Mouse (Mus musculus): ENCODE results near the gene Pik3c2b. TPM values are rescaled to one million over a fixed set of nuclear protein-coding genes. Genes with fewer than 3 reads are reported as not detected.

Pik3c2b gene
- polyA plus RNA-seq, 2 experiments: 0.48 to 0.76 TPM

GRCm38 (mm10) chr1:133132388-133133326, 87.2 kb downstream of the Pik3c2b start:
- no peak for ATAC-seq (ENCODE audit: insufficient read depth)
- WGBS (ENCODE audit: insufficient replicate concordance): 2% methylated on average over 26 of the region's 26 CpGs

GRCm38 (mm10) chr1:133133425-133133824, 88.0 kb downstream of the Pik3c2b start:
- DNase-seq (ENCODE audit: low read depth in 3 of 3, low spot score in 3 of 3): peak; percentile 72 to 84 (median 77)
- Histone ChIP-seq H3K36me3 (replicated peaks; ENCODE audit: control insufficient read depth, insufficient read depth, low read depth) (peaks cover 59% of the 10 kb centered on the region), H3K9ac (replicated peaks) (peak overlapping the region; percentile 100), H3K4me1 (replicated peaks; ENCODE audit: control insufficient read depth in 2 of 2, insufficient read depth in 2 of 2, low read length in 1 of 2) (peaks cover 20 to 26% of the 10 kb centered on the region in 2 experiments), H3K27ac (peak overlapping the region; percentile 93), H3K4me2 (ENCODE audit: low read depth) (peak overlapping the region; percentile 79), H3K9me3 (ENCODE audit: control insufficient read depth, low read length) (no peaks in the 10 kb centered on the region), H3K27me3 (ENCODE audit: control insufficient read depth, insufficient read depth, low read length) (no peaks in the 10 kb centered on the region), H3K4me3 (ENCODE audit: insufficient read depth in 1 of 2, low read depth in 2 of 2, low read length in 2 of 2) (peak overlapping the region; percentile 88 to 89)
- peak; percentile 4; the same call in 1 of the 2 replicates for ATAC-seq (ENCODE audit: insufficient read depth)
- 4% methylated on average over 2 of the region's 2 CpGs for WGBS (ENCODE audit: insufficient replicate concordance)
- TF ChIP-seq CTCF (IDR thresholded peaks at IDR 0.05; ENCODE audit: low read depth): no peak
- peak; percentile 80 for TF ChIP-seq EP300 (IDR thresholded peaks at IDR 0.05; ENCODE audit: low read depth)

More at GRCm38 (mm10) chr1:133132388-133133326, 87.2 kb downstream of the Pik3c2b start:
- no peaks in the 10 kb centered on the region for H3K9me3 ChIP-seq (ENCODE audit: control insufficient read depth, low read length)
- H3K27ac ChIP-seq: peak overlapping the region; percentile 93
- H3K4me3 ChIP-seq (ENCODE audit: insufficient read depth in 1 of 2, low read depth in 2 of 2, low read length in 2 of 2): peak overlapping the region; percentile 88 to 89
- H3K36me3 ChIP-seq (replicated peaks; ENCODE audit: control insufficient read depth, insufficient read depth, low read depth): peaks cover 51% of the 10 kb centered on the region
- TF ChIP-seq EP300 (IDR thresholded peaks at IDR 0.05; ENCODE audit: low read depth): 0 out of 2 replicates have a peak, but pooled peaks have one; percentile 22
- no peak for TF ChIP-seq CTCF (IDR thresholded peaks at IDR 0.05; ENCODE audit: low read depth)
- peak overlapping the region; percentile 79 for H3K4me2 ChIP-seq (ENCODE audit: low read depth)
- H3K9ac ChIP-seq (replicated peaks): peak overlapping the region; percentile 100
- H3K4me1 ChIP-seq (replicated peaks; ENCODE audit: control insufficient read depth in 2 of 2, insufficient read depth in 2 of 2, low read length in 1 of 2): peaks cover 20 to 26% of the 10 kb centered on the region in 2 experiments
- H3K27me3 ChIP-seq (ENCODE audit: control insufficient read depth, insufficient read depth, low read length): no peaks in the 10 kb centered on the region
- peak in 1 of 3 experiments; percentile 37 for DNase-seq (ENCODE audit: low read depth in 3 of 3, low spot score in 3 of 3)

- peak overlapping the region; percentile 88 to 89 for H3K4me3 ChIP-seq (ENCODE audit: insufficient read depth in 1 of 2, low read depth in 2 of 2, low read length in 2 of 2)
- TF ChIP-seq CTCF (IDR thresholded peaks at IDR 0.05; ENCODE audit: low read depth) (no peak), EP300 (IDR thresholded peaks at IDR 0.05; ENCODE audit: low read depth) (no peak)
- peak overlapping the region; percentile 93 for H3K27ac ChIP-seq
- H3K36me3 ChIP-seq (replicated peaks; ENCODE audit: control insufficient read depth, insufficient read depth, low read depth): peaks cover 65% of the 10 kb centered on the region
- WGBS (ENCODE audit: insufficient replicate concordance): under 1% methylated on average over 4 of the region's 4 CpGs
- no peaks in the 10 kb centered on the region for H3K9me3 ChIP-seq (ENCODE audit: control insufficient read depth, low read length)
- H3K4me1 ChIP-seq (replicated peaks; ENCODE audit: control insufficient read depth in 2 of 2, insufficient read depth in 2 of 2, low read length in 1 of 2): peaks cover 20 to 24% of the 10 kb centered on the region in 2 experiments
- peak overlapping the region; percentile 100 for H3K9ac ChIP-seq (replicated peaks)
- H3K4me2 ChIP-seq (ENCODE audit: low read depth): peak overlapping the region; percentile 79
- no peak for ATAC-seq (ENCODE audit: insufficient read depth)
- DNase-seq (ENCODE audit: low read depth in 3 of 3, low spot score in 3 of 3): peak in 2 of 3 experiments; percentile 32 to 46
- H3K27me3 ChIP-seq (ENCODE audit: control insufficient read depth, insufficient read depth, low read length): no peaks in the 10 kb centered on the region
Measured at GRCm38 (mm10) chr1:133134071-133134470, 88.6 kb downstream of the Pik3c2b start.

- Histone ChIP-seq H3K4me2 (ENCODE audit: low read depth) (peak overlapping the region; percentile 79), H3K4me1 (replicated peaks; ENCODE audit: control insufficient read depth in 2 of 2, insufficient read depth in 2 of 2, low read length in 1 of 2) (peaks cover 12 to 16% of the 10 kb centered on the region in 2 experiments), H3K9me3 (ENCODE audit: control insufficient read depth, low read length) (no peaks in the 10 kb centered on the region), H3K27ac (no peak overlapping the region), H3K4me3 (ENCODE audit: insufficient read depth in 1 of 2, low read depth in 2 of 2, low read length in 2 of 2) (peak overlapping the region; percentile 88 to 89), H3K9ac (replicated peaks) (peak overlapping the region; percentile 100), H3K27me3 (ENCODE audit: control insufficient read depth, insufficient read depth, low read length) (no peaks in the 10 kb centered on the region), H3K36me3 (replicated peaks; ENCODE audit: control insufficient read depth, insufficient read depth, low read depth) (peaks cover 72% of the 10 kb centered on the region)
- no peak for TF ChIP-seq CTCF (IDR thresholded peaks at IDR 0.05; ENCODE audit: low read depth)
- TF ChIP-seq EP300 (IDR thresholded peaks at IDR 0.05; ENCODE audit: low read depth): no peak
- 12% methylated on average over 4 of the region's 4 CpGs for WGBS (ENCODE audit: insufficient replicate concordance)
- ATAC-seq (ENCODE audit: insufficient read depth) (no peak), DNase-seq (ENCODE audit: low read depth in 3 of 3, low spot score in 3 of 3) (peak in 1 of 3 experiments; percentile 35)
Measured at GRCm38 (mm10) chr1:133134881-133135280, 89.4 kb downstream of the Pik3c2b start.

- peak overlapping the region; percentile 41 for H3K9ac ChIP-seq (replicated peaks)
- H3K9me3 ChIP-seq (ENCODE audit: control insufficient read depth, low read length): no peaks in the 10 kb centered on the region
- H3K27me3 ChIP-seq (ENCODE audit: control insufficient read depth, insufficient read depth, low read length): no peaks in the 10 kb centered on the region
- peak overlapping the region; percentile 39 to 89 for H3K4me3 ChIP-seq (ENCODE audit: insufficient read depth in 1 of 2, low read depth in 2 of 2, low read length in 2 of 2)
- ATAC-seq (ENCODE audit: insufficient read depth): no peak
- H3K27ac ChIP-seq: no peak overlapping the region
- 35% methylated on average over 5 of the region's 5 CpGs for WGBS (ENCODE audit: insufficient replicate concordance)
- H3K36me3 ChIP-seq (replicated peaks; ENCODE audit: control insufficient read depth, insufficient read depth, low read depth): peaks cover 81% of the 10 kb centered on the region
- no peak for TF ChIP-seq CTCF (IDR thresholded peaks at IDR 0.05; ENCODE audit: low read depth)
- TF ChIP-seq EP300 (IDR thresholded peaks at IDR 0.05; ENCODE audit: low read depth): no peak
- H3K4me1 ChIP-seq (replicated peaks; ENCODE audit: control insufficient read depth in 2 of 2, insufficient read depth in 2 of 2, low read length in 1 of 2): peaks cover 5 to 8% of the 10 kb centered on the region in 2 experiments
- no peak for DNase-seq (ENCODE audit: low read depth in 3 of 3, low spot score in 3 of 3)
- H3K4me2 ChIP-seq (ENCODE audit: low read depth): peak overlapping the region; percentile 79
Measured at GRCm38 (mm10) chr1:133135808-133136207, 90.3 kb downstream of the Pik3c2b start.
